Mouse (Mus musculus): Measurements from ENCODE around the gene Nfam1.

- no peak for TF ChIP-seq CTCF (IDR thresholded peaks at IDR 0.05; ENCODE audit: insufficient read depth, low read length)
- no peak for TF ChIP-seq POLR2A (IDR thresholded peaks at IDR 0.05; ENCODE audit: borderline replicate concordance, extremely low read depth, low read depth, low read length)
Measured at GRCm38 (mm10) chr15:82979531-82979930, 53.6 kb downstream of the Nfam1 start.
